Mouse (Mus musculus) v-Abl transformed pro-B cells (cell line): ENCODE results near the gene Vmn2r104.

Experiments
- in situ Hi-C, 2 experiments: fragments of 400-800 bp; cut with MboI; formaldehyde crosslinking; loops; one replicate each; pipeline ENCODE4 v1.15.1; 2025; ENCODE audit not compliant: unreplicated experiment in 2 of 2

Gene Vmn2r104

DNA sequence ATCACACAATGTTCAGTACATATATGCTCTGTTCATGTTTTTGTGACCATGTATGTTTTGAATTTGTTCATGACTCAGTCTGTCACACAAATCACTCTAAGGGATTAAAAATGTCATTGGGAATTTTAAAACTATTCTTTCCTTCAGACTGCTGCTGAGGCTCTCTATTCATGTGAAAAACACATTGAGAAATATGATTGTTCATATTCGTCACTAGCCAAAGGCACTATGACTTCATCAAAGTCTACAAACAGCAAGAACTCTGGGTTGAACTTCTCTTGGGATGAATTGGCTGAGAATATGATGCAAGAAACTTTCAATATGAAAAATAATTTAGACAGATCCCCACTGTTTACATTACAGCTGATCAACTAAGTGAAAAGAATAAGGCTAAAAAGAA lies at the start of gene Vmn2r104:
Gene Vmn2r104, minus strand, starts transcription at position 101 of the 400 bp plus-strand sequence.
- in situ Hi-C loops, result no loop called here

DNA sequence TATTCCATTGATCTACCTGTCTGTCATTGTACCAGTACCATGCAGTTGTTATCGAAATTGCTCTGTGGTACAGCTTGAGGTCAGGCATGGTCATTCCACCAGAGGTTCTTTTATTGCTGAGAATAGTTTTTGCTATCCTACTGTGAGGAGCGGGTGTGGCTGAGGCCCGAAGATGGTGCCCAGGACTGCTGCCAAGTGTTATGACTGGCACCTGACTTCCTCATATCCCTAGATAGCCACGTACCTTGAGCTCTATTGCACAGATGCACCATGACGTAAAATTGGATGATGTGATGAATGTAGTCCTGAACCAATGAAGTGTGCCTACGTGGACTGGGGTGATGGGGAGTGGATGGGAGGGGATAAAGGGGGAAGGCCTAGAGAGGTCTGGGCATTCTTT lies 26.0 kb upstream of the Vmn2r104 start:
- in situ Hi-C loops, result no loop called here

DNA sequence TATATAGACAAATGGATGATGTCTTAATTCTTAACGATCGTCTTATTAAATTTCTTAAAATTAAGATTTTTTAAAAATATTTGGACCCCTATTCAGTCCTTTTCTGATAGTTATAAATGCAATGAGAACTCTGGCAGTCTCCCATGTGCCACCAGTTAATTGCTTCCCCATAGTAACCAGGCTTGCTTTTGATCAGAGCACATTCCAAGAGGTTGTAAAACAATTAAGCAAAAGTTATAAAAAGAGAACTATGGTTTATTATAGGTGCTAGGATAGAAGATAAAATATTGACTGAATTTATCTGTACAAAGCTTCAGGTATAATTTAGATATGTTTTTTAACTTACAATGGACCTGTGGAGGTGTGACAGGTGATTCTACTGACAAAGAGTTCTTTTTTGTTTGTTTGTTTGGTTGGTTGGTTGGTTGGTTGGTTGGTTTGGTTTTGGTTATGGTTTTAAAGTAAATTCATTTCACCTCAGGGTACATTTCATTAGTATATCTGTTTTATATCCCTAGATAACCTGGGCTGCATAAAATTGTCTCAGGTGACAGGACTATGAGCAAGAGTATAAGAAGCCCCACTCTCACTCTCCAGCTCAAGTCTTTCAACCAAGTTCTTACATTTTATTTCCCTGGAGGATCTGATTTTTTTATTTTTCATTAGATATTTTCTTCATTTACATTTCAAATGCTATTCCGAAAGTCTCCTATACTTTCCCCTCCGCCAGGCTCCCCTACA lies 23.7 kb upstream of the Vmn2r104 start:
- in situ Hi-C loops, result no loop called here
